Mouse (Mus musculus): Measurements from ENCODE around the gene Morn5.

- no peak for TF ChIP-seq EP300 (IDR thresholded peaks at IDR 0.05; ENCODE audit: low read depth)
- TF ChIP-seq CTCF (IDR thresholded peaks at IDR 0.05; ENCODE audit: low read depth), result peak; percentile 92
Measured at GRCm38 (mm10) chr2:36009386-36009785, 39.9 kb upstream of the Morn5 start.
